Mouse (Mus musculus) T-cell, adult 2 months (primary cell): ENCODE results near the gene Ascc2.
"Not testable (repeated sequence)": the region's sequence is repeated elsewhere in the genome, so short reads cannot be mapped to it uniquely, and the experiment has no call there.

ENCODE experiments used
- DNase-seq: peaks from one replicate; pipeline ENCODE4 v3.0.0; 2022; ENCODE audit warnings: low spot score

Ascc2 gene

DNA sequence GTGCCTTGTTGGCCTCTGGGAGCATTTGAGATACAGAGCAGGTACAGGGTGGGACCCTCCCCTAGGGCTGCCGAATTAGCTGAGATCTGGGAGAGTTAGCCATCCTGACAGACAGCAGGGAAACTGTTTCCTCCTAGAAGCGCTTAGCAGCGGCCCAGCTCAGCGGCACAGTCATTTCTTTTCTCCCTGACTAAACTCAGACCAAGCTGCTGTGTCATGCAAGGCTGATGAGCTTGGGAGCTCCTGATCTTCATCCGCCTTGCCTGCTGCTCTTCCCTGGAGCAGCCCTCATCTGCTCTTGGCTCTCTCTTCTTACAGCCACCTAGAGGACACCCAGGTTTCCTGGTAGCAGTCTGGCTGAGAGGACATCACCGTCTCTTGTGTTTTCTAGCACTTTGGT is 46.6 kb downstream of the Ascc2 start:
- no peak for DNase-seq

DNA sequence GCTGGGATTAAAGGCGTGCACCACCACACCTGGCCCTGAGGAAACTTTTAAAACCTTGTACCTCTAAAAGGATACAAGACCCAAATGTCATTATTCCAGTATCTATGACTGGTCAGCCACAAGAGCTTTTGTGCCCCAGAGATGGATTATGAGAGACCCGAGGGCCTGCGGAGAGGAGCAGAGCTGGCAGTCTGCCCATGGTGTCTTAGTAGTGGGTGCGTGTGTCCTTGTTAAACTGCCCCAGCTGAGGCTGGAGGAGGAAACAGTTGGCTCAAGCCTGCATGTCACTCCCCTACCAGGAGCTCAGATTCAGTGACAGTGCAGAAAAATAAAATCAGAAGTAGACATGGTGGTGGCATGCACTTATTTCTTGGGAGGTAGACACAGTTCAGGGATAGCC is 47.5 kb downstream of the Ascc2 start:
- DNase-seq = no peak

DNA sequence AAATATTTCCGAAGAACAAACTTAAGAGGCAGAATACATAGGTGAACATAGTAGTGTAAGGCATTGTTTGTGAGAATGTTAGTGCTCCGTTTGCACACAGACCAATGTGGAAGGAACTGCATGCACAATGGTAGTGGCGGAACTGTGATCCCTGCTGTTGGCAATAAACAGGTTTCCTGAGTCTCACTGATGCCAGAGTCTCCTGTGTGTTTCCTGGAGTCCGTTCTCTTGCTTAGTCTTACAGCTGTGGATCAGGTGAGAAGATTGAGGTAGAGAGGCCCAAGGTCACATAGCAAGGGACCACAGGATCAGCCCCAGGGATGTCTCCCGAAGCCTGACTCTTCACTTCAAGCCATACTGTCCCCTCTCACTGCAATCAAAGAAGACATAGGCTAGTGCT is 48.0 kb downstream of the Ascc2 start:
- no peak for DNase-seq

DNA sequence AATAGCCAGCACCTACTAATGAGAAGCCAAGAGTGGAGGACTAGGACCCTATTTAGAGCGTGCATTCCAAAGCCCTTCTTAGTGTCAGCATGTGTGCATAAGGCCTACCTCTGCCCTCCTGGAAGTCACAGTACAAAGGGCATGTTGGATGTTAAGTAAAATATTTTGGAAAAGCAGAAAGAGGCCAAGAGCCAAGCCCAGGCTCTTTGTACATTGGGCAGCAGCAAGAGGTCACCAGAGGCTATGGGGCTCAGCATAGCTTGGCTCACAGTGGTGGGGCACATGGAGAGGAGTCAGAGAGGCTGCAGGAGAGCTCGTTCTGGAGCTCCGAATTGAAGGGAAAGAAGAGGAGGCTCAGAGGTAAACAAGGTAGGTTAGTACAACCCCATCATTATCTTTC is 49.5 kb downstream of the Ascc2 start:
- DNase-seq = no peak

DNA sequence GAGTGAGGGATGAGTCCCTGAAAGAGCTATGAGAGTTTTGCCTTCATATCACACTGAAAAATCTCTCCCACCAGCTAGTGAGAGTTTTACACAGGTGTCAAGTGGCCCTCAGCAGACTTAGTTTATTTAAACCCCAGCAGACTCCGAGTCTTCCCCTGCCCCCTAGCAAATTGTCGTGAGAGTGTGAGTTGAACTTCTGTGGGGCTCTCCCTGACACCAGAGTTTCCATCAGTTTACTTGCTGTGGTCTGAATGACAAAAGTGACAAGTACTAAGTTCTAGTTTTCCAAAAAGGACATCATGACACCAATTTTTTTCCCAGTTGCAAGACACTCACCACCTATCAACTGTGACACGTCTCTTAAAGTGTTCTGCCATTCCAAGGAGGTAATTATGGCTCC is 50.3 kb downstream of the Ascc2 start:
- no peak for DNase-seq

DNA sequence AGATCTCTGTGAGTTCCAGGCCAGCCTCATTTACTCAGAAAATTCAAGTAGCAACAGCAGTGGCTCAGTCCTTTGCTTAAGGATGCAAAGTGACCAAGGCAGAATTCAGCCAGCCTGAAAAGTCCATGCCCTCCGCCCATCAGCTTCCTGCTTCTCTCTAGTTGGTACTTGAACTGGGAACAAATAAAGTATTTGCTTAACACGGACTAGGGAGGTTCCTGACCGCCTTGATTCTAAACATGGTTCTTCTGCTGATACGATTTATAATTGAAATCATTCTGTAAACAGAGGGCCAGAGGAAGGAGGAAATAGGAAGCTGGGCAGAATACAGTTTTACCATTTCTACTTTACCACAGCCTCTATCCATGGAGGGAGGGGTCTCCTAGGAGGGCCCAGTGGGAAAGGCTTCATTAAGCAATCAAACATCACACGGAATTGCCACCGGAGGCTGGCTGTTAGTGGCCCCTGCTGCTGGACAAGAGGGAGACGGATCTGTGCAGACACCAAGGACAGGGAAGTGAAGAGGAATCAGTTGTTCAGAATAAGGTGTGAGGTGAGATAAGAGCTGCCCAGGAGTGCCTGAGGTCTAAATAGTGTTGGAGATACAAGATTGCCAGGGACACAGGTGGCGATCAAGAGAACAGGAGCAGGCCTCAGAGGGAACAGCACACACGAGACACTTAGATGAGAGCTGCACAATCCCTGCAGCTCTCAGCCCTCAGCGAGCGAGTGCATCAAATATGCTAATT is 51.3 kb downstream of the Ascc2 start:
- no peak for DNase-seq

DNA sequence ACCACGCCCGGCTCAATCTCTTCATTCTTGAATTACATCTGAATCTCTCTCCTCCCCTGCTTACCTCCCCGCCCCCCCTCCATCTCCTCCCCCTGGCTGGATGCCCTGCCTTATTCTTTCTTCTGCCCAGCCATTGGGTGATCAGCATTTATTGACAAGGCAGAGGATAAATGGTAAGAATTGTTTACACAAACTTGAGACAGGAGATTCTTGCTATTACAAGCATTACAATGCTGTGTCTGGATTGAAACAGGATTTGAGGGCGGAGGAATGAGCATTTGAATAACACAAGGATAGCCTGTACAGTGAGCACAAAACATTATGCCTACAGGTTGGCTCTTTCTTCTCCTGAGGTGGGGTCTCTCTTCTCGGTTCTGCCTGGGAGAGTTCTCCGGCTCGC is 52.8 kb downstream of the Ascc2 start:
- DNase-seq = no peak

DNA sequence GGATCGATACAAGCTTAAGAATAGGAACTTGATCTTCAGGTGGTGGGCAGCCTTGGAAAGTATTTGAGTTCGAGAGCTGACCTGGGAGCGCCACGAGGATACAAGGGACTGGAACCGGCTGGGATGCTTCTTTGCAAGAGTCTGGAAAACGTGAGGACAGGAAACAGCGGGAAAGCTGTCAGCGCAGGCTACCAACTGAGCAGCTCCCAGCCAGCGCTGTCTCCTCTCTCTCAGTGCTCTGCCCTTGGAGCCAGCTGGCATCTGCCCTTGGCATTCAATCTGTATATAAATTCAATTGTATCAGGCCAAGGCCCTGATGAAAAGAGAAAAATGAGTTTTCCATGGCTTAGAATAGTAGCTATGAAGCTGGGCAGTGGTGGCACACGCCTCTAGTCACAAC is 53.7 kb downstream of the Ascc2 start:
- no peak for DNase-seq

DNA sequence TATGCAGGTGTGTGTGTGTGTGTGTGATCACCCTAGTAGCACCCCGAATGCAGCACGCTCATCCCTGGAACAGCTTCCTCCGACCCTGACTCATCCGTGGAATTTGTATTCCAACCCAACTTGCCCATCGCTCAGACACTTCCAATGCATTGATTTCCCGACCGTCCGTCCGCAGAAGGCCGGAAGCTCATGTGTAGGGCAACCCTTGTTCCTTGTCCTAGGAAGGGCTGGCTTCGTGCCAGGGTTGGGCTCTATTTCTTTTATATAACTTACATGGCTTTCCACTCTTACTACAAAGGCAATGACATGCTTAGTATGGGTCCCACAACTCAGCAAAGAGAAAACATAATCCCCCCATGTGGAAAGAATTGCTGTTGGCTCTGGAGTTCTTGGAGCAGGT is 54.6 kb downstream of the Ascc2 start:
- DNase-seq = no peak

DNA sequence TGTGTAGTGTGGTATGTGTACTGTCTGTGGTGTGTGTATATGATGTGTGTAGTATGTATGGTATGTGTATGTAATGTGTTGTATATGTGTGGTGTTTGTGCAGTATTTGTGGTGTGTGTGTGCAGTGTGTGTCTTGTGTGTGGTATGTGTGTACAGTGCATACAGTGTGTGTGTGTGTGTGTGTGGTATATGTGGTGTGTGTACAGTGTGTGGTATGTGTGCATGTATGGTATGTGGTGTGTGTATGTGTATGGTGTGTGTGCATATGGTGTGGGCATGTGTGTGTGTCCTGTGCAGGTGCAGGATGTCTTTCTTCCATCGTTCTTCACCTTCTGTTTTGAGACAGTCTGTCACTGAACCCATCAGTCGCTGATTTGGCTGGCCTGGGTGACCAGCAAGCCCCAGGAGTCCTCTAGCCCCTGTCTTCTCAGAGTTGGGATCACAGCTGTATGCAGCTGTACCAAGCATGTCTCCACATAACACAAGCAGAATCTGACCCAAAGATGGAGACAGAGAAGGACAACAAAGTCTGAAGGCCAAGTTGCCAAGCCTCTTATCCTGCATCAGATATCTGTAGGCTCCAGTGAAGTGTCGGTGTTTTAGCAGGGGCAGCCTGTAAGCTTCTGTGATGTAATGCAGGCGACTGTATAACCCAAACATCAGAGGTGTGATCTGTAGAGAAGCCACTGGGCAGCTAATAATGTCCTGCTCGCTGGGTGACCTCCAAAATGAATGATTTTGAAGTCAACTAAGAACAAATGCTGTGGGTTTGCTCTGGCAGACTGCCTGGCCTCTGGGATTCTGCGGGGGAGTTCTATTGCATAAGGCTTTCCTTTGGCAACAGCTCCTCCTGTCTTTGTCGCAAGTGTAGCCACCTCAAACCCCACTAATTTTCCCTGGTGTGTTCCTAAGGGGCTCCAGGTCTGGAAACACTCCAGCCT is 59.8 kb downstream of the Ascc2 start:
- no peak for DNase-seq

DNA sequence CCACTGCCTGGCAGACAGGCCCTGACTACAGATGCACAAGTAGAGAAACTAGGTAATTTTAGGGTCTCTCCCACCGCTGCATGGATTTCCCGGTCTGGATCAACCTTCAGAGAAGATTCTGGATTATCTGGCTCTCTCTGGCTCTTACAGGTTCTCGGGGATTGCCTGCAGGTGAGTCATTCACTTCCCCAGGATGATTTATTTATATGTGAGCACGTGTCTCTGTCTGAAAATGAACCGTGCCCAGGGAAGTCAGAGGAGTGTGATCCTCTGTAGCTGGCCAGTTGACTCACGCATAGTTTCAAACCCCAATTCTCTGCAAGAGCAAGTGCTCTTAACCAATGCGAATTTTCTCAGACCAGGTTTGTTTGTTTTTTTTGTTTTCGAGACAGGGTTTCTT is 63.2 kb downstream of the Ascc2 start:
- no peak for DNase-seq

DNA sequence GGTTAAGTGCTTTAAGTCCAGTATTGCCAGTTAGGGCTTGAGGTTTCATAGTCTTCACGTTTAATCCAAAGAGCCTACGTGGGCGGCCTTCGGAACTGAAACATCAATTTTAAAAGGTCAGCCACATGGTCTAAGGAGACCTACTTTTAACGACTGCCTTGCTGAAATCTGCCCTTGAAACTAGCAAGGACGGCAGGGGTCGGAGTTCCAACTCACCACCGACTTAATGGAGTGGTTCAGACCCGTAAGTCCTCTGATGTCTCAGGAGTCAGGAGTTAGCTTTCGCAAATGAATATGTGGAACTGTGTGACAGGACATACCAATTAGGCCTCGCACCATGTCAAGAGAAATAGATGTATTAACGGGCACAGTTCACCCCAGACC is 66.1 kb downstream of the Ascc2 start:
- no peak for DNase-seq

DNA sequence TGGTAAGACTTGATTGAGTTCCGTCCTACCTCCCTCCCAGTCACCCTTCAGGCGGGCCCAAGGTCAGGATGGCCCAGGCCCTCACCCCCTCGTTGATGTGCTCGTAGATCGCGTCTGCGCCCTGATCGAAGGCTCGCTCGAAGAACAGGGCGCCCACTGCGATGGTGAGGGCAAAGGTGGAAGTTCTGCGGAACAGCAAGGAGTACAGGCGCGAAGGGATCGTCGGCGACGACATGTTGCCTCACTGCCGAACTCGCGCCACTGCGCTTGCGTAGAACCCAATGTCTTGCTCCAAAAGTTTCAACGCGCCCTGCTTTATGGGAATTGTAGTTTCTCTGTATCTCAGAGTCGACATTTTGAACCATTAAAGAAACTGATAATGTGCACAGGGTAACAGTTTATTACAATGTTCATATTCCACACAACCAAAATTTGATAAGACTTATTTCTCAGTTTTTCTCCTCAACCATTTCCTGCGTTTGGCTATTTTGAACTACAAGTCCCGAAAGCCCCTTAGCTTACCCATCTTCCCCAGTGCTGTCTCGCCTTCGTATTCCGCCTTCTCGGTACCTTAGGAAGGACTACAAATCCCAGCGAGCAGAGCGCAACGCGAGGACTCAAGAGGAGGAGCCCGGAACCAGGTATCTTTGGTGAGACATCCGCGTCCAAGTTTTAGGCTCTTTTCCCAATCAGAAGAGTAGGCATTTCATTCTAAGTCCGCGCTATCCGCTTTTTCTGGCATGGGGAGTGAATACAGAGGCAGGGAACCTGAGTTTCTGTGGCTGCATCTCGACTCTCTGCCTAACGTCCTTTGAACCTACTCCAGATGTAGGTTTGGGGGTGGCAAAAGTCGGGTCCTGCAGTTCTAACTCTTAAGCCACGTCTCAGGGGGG is 66.8 kb downstream of the Ascc2 start, which contains the start of the genes Uqcr10 and Zmat5:
Gene Uqcr10, minus strand, starts transcription at position 271 of the 893 bp plus-strand sequence.
Gene Zmat5, plus strand, starts transcription at position 607 of the 893 bp plus-strand sequence.
- DNase-seq = peak; percentile 94

DNA sequence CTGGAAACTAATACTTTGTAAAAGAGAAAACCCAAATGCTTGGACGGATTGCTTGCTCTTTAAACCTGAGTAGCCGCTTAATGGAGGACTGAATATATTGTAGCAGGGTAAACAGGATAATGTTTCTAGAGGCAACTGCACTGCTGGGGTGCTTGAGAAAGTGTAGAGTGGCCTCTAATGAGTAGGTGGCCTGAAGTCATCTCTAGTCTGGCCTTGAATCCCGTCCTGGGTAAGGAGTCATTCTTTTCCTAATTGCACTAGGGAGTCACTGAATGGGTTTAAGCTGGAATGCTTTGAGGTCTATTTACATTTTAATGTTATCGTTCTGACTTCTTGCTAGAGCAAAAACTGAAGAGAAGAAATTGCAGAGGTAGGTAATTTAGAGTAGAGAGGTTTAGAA is 67.6 kb downstream of the Ascc2 start:
- no peak for DNase-seq

DNA sequence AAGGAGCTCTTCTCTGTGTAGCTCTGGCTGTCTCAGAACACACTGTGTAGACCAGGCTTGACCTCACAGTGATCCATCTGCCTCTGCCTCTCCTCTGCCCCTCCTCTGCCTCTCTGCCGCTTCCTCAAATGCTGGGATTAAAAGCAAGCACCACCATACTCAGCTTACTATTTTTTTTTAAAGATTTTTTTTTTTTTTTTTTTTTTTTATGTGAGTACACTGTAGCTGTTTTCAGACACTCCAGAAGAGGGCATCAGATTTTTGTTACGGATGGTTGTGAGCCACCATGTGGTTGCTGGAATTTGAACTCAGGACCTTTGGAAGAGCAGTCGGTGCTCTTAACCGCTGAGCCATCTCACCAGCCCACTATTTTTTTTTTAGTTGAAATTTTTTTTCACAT is 72.6 kb downstream of the Ascc2 start:
- not testable (repeated sequence) for DNase-seq

DNA sequence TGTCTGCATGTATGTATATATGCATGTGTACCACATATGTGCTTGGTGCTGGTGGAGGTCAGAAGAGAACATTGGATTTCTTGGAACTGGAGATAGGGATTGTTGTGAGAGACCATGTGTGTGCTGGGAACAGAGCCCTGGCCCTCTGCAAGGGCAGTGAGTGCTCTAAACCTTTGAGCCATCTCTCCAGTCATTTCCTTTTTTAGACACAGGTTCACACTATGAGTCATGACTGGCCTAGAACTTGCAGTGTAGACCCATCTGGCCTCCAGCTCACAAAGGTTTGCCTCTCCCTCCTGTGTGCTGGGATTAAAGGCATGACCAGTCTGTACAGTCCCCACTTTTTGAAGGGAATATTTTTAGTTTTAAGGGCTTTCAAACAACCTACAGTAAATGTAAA is 75.3 kb downstream of the Ascc2 start:
- DNase-seq = no peak

DNA sequence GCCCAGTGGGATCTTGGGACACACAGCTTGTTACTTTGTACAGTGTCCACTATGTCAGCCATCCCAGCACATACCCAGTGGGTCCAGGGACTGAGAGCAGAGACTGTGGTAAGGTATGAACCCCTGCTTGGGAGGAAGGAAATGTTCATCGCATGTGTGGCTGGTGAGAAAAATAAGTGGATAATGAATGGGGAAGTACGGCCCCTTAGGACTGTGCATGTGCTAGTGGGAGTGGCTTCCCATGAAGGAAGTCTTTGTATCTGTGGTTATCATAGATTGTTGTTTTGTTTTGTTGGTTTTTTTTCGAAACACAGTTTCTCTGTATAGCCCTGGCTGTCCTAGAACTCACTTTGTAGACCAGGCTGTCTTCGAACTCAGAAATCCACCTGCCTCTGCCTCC is 77.2 kb downstream of the Ascc2 start:
- DNase-seq = no peak

DNA sequence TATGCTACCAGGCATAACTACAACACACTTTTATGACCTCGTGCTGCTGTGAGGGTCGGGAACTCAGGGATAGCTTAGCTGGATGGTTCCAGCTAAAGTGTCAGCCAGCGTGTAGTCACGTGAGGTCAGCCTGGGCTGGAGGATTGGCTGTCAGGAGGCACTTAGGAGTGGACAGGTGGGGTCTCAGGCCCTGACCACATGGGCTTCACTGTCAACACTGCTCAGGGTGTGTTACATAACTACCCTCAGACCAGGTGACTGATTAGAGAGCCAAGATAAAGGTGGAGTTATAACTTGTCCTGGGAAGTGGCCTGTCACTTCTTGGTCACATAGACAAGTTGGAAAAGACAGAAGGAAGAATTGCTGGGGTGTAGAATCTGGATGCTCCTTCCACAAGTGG is 78.0 kb downstream of the Ascc2 start:
- DNase-seq = no peak

DNA sequence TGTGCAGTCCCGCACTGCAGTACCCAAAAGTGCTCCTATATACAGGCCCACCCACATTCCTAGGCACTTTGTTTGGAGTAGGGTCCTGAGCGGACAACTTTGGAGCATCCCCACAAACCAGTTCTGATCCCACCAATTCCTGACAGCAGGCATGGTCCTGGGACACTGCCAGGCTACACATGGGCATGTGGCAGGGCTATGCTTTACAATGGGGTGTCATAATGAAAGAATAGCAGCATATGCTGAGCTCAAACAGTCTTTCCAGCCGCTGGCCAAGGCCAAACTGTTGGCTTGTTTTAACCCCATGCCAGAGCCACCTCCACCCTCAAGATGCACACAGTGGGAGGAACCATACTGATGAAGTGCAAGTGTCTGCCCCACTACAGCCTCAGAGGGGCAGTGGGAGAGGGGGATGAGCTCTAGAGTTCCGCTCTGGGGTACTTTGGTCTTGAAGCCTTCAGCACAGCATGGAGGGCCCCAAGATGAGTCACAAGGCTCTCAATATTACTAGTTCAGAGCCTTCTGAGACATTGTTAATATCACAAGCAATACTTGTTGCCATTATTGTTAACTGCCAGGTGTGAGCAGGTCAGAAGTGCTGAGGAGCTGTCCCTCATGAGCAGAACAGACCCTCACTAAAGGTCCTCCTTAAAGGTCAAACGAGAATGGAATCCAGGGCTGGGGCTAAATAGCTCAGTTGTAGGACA is 79.1 kb downstream of the Ascc2 start:
- no peak for DNase-seq

DNA sequence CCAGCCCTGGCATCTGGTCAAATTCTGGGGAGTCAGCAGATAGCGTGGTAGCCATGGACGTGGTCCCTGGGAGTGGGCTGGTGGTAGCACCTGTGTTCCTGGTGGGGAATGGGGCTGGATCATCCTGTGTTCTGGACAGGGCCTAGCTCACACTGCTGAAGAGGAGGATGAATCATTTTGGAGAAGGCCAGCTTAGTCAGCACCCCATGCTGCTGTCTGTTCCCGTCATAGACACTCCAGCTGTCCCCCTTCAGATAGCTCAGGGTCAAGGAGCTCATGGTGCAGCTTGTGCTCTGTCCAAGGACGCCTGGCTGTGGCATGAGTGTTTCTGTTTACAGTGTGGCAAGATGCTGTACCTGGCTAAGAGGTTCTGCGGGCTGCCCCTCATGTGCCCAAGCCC is 81.0 kb downstream of the Ascc2 start:
- no peak for DNase-seq

DNA sequence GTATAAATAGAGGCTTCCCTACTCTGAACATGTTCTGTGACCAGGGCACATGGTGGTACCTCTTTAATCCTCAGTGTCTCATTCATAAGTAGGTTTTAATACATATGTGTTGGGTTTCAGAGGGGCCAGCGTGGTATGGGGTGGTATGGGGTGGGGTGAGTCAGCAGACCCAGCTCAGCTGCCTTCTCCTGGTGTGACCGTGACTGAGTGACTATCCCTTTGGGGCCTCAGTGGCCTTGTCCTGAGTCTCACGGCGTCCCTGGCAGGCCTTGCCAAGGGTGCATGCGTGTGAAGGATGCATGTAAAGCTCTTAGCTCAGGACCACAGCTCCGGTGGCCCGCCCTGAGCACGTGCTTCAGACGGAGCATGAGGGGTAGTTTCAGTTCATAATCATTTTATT is 82.4 kb downstream of the Ascc2 start:
- no peak for DNase-seq

DNA sequence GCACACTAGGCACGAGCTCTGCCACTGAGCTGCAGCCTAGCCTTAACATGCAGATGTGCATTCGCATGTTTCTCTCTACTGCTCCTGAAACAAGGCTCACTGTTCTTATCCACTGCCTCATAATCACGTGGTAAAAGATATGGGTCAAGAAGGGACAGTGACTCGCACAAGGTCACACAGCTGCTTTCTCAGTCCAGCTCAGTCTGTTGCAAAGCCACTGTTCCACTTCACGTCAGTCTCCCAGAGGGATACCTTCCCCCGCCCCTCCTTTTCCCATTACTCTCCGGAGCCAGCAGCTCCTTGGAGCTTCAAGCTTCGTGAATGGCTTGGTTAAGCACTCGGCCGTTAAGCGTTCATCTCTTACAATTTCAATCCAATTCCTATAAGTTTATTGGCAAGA is 82.8 kb downstream of the Ascc2 start:
- DNase-seq = no peak
